Mouse (Mus musculus): ENCODE data around the gene Hist1h4d. TPM values are rescaled to one million over a fixed set of nuclear protein-coding genes. Genes with fewer than 3 reads are reported as not detected.
A peak's percentile ranks its signal among the peaks of the same experiment; 100 is the strongest.
"Not testable (repeated sequence)": the region's sequence is repeated elsewhere in the genome, so short reads cannot be mapped to it uniquely, and the experiment has no call there.

The Hist1h4d gene
- polyA plus RNA-seq, 1 experiment from 2014 or later = 123 TPM

GRCm38 (mm10) chr13:23571022-23571503 is 10.3 kb upstream of the Hist1h4d start, which contains the start of the genes Hist1h2ae and Hist1h2bg:
Hist1h2ae (minus strand) TSS chr13:23571220.
Hist1h2bg (plus strand) TSS chr13:23571396.
- Histone ChIP-seq H3K4me2 (replicated peaks) (peak within 1 kb of the TSS; percentile 74), H3K36me3 (no peaks in the 10 kb centered on the region), H3K4me1 (peaks cover 8% of the 10 kb centered on the region; the same call in 1 of the 2 replicates), H3K27me3 (no peaks in the 10 kb centered on the region), H3K4me3 (peak within 1 kb of the TSS; percentile 52), H3K9ac (peak within 1 kb of the TSS; percentile 72), H3K27ac (peak within 1 kb of the TSS; percentile 96), H3K9me3 (no peaks in the 10 kb centered on the region)
- ATAC-seq (ENCODE audit: insufficient number of reproducible peaks, insufficient read depth, low FRiP score, low TSS enrichment) = peak; percentile 91
- WGBS = 0% methylated on average over 18 of the region's 18 CpGs

DNA sequence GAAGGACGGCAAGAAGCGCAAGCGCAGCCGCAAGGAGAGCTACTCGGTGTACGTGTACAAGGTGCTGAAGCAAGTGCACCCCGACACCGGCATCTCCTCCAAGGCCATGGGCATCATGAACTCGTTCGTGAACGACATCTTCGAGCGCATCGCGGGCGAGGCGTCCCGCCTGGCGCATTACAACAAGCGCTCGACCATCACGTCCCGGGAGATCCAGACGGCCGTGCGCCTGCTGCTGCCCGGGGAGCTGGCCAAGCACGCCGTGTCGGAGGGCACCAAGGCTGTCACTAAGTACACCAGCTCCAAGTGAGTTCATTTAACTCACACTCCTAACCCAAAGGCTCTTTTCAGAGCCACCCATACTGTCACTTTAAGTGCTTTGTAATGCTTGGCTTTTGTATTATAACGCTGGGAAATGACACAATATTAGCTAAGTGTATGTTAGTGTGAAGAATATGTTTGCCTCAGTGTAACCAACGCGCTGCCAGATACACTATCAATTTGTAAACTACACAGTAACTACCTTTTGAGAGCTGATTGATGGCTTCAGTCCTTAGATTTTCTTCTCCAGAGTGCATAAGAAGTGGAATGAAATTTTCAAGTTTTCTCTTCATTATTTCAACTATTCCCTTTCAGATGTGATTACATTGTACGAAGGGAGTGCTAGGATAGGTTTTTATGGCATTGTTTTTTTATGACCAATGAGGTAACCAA is 9.7 kb upstream of the Hist1h4d start:
- Histone ChIP-seq H3K4me2 (replicated peaks) (peak overlapping the region; percentile 74), H3K9ac (peak overlapping the region; percentile 72), H3K4me3 (peak overlapping the region; percentile 52), H3K27ac (peak overlapping the region; percentile 96), H3K4me1 (peaks cover 13% of the 10 kb centered on the region; the same call in 1 of the 2 replicates)
- not testable (repeated sequence) for ATAC-seq (ENCODE audit: insufficient number of reproducible peaks, insufficient read depth, low FRiP score, low TSS enrichment); H3K27me3 ChIP-seq; H3K9me3 ChIP-seq; H3K36me3 ChIP-seq
- WGBS = under 1% methylated on average over 17 of the region's 34 CpGs

- peaks cover 19% of the 10 kb centered on the region; the same call in 1 of the 2 replicates for H3K4me1 ChIP-seq
- peak overlapping the region; percentile 96 for H3K27ac ChIP-seq
- no peaks in the 10 kb centered on the region for H3K36me3 ChIP-seq
- WGBS = 37% methylated on average over 2 of the region's 2 CpGs
- peak overlapping the region; percentile 52 for H3K4me3 ChIP-seq
- no peaks in the 10 kb centered on the region for H3K27me3 ChIP-seq
- no peaks in the 10 kb centered on the region for H3K9me3 ChIP-seq
- H3K4me2 ChIP-seq (replicated peaks) = peak overlapping the region; percentile 74
- ATAC-seq (ENCODE audit: insufficient number of reproducible peaks, insufficient read depth, low FRiP score, low TSS enrichment) = no peak
- peak overlapping the region; percentile 72 for H3K9ac ChIP-seq
These were observed 9.0 kb upstream of the Hist1h4d start for GRCm38 (mm10) chr13:23572218-23573033.

DNA sequence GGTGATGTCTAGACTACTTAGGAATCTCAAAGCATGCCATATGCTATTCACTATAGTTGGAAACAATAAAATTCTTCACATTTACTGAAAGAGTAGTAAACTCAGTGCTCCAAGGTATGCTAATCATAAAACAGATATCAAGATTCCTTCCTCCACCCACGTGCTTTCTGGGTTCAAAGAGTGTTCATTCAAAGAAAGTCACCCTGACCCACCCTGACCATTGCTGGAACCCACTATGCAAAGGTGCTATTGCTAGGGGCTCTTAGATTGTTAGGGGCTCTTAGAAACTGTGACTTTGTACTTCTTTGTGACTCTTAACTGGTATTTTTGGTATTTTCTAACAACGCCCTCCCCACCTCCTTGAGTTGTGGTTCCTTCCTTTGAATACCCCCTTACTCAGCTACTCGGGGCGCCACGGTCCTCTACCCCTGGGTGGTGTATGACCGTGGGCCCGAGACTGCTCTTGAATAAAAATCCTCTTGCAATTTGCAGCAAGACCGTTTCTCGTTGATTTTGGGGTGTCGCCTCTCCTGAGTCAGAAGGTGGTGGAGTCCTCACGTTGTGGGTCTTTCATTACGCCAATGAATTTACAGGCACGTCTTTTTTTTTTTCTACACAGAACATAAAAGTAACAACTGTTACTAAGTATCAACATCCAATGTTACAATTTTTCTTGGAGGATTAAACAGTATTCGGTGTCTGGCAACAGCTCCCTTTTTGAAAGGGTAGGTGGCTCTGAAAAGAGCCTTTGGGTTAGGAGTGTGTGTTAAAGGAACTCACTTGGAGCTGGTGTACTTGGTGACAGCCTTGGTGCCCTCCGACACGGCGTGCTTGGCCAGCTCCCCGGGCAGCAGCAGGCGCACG is 8.1 kb upstream of the Hist1h4d start:
- not testable (repeated sequence) for H3K9me3 ChIP-seq; H3K36me3 ChIP-seq; H3K27me3 ChIP-seq; ATAC-seq (ENCODE audit: insufficient number of reproducible peaks, insufficient read depth, low FRiP score, low TSS enrichment)
- Histone ChIP-seq H3K27ac (peak overlapping the region; percentile 96), H3K4me1 (peaks cover 19% of the 10 kb centered on the region; the same call in 1 of the 2 replicates), H3K4me3 (peak overlapping the region; percentile 52), H3K9ac (peak overlapping the region; percentile 72), H3K4me2 (replicated peaks) (peak overlapping the region; percentile 74)
- 9% methylated on average over 20 of the region's 20 CpGs for WGBS

- Histone ChIP-seq H3K9ac (peak within 1 kb of the TSS; percentile 72), H3K4me2 (replicated peaks) (peak within 1 kb of the TSS; percentile 75), H3K4me1 (peaks cover 19% of the 10 kb centered on the region; the same call in 1 of the 2 replicates), H3K27ac (peak within 1 kb of the TSS; percentile 96), H3K4me3 (peak within 1 kb of the TSS; percentile 52)
- under 1% methylated on average over 42 of the region's 42 CpGs for WGBS
- not testable (repeated sequence) for H3K27me3 ChIP-seq, H3K9me3 ChIP-seq, H3K36me3 ChIP-seq
- peak; percentile 91 for ATAC-seq (ENCODE audit: insufficient number of reproducible peaks, insufficient read depth, low FRiP score, low TSS enrichment)
These were observed 7.4 kb upstream of the Hist1h4d start, which contains the start of the genes Hist1h2bf and Hist1h2ad for GRCm38 (mm10) chr13:23573898-23574524. Hist1h2bf (minus strand) TSS chr13:23574196. Hist1h2ad (plus strand) TSS chr13:23574381.

- not testable (repeated sequence) for ATAC-seq (ENCODE audit: insufficient number of reproducible peaks, insufficient read depth, low FRiP score, low TSS enrichment)
These were observed 6.7 kb upstream of the Hist1h4d start for GRCm38 (mm10) chr13:23574546-23575170.

GRCm38 (mm10) chr13:23575271-23575851 is 6.0 kb upstream of the Hist1h4d start, which contains the start of gene Hist1h3d:
Hist1h3d (plus strand) TSS chr13:23575763.
- peak within 1 kb of the TSS; percentile 51 for H3K4me3 ChIP-seq
- peak; percentile 58; the same call in 1 of the 2 replicates for ATAC-seq (ENCODE audit: insufficient number of reproducible peaks, insufficient read depth, low FRiP score, low TSS enrichment)
- no peaks in the 10 kb centered on the region for H3K36me3 ChIP-seq
- H3K27ac ChIP-seq = peak within 1 kb of the TSS; percentile 90
- peak within 1 kb of the TSS; percentile 60 for H3K9ac ChIP-seq
- peak within 1 kb of the TSS; percentile 75 for H3K4me2 ChIP-seq (replicated peaks)
- H3K27me3 ChIP-seq = no peaks in the 10 kb centered on the region
- H3K9me3 ChIP-seq = no peaks in the 10 kb centered on the region
- peaks cover 15% of the 10 kb centered on the region; the same call in 1 of the 2 replicates for H3K4me1 ChIP-seq
- under 1% methylated on average over 18 of the region's 18 CpGs for WGBS

More at GRCm38 (mm10) chr13:23574546-23575170, 6.7 kb upstream of the Hist1h4d start:
- peaks cover 19% of the 10 kb centered on the region; the same call in 1 of the 2 replicates for H3K4me1 ChIP-seq
- H3K9ac ChIP-seq = peak overlapping the region; percentile 58; the same call in 1 of the 2 replicates
- not testable (repeated sequence) for H3K9me3 ChIP-seq, H3K36me3 ChIP-seq, H3K27me3 ChIP-seq
- peak overlapping the region; percentile 52 for H3K4me3 ChIP-seq
- H3K27ac ChIP-seq = peak overlapping the region; percentile 96
- WGBS = under 1% methylated on average over 13 of the region's 39 CpGs
- H3K4me2 ChIP-seq (replicated peaks) = peak overlapping the region; percentile 75

- peak overlapping the region; percentile 51 for H3K4me3 ChIP-seq
- WGBS = 0% methylated on average over 8 of the region's 40 CpGs
- peak overlapping the region; percentile 75 for H3K4me2 ChIP-seq (replicated peaks)
- H3K36me3 ChIP-seq; ATAC-seq (ENCODE audit: insufficient number of reproducible peaks, insufficient read depth, low FRiP score, low TSS enrichment); H3K9me3 ChIP-seq; H3K27me3 ChIP-seq: not testable (repeated sequence)
- H3K27ac ChIP-seq = peak overlapping the region; percentile 89
- H3K4me1 ChIP-seq = peaks cover 15% of the 10 kb centered on the region; the same call in 1 of the 2 replicates
- H3K9ac ChIP-seq = peak overlapping the region; percentile 60
These were observed 5.5 kb upstream of the Hist1h4d start for GRCm38 (mm10) chr13:23575864-23576313.

- H3K4me2 ChIP-seq (replicated peaks) = peak overlapping the region; percentile 75
- 3% methylated on average over 7 of the region's 7 CpGs for WGBS
- H3K27ac ChIP-seq = peak overlapping the region; percentile 89
- peak overlapping the region; percentile 60 for H3K9ac ChIP-seq
- ATAC-seq (ENCODE audit: insufficient number of reproducible peaks, insufficient read depth, low FRiP score, low TSS enrichment) = no peak
- H3K4me3 ChIP-seq = peak overlapping the region; percentile 51
- no peaks in the 10 kb centered on the region for H3K27me3 ChIP-seq
- H3K4me1 ChIP-seq = peaks cover 15% of the 10 kb centered on the region; the same call in 1 of the 2 replicates
- no peaks in the 10 kb centered on the region for H3K9me3 ChIP-seq
- no peaks in the 10 kb centered on the region for H3K36me3 ChIP-seq
These were observed 5.0 kb upstream of the Hist1h4d start for GRCm38 (mm10) chr13:23576351-23576881.

All from embryonic facial prominence, embryonic 12.5 days (tissue).